Mouse (Mus musculus): Measurements from ENCODE around the gene AI467606. TPM values are rescaled to one million over a fixed set of nuclear protein-coding genes. Genes with fewer than 3 reads are reported as not detected.

Gene AI467606
- polyA plus RNA-seq, 1 experiment: 4.9 TPM

- Histone ChIP-seq H3K4me3 (ENCODE audit: control insufficient read depth, low read depth, low read length) (no peak overlapping the region), H3K27me3 (ENCODE audit: control insufficient read depth, insufficient read depth, low read length) (no peaks in the 10 kb centered on the region), H3K27ac (ENCODE audit: control insufficient read depth, insufficient read depth, low read depth, low read length) (no peak overlapping the region), H3K4me1 (ENCODE audit: control insufficient read depth, insufficient read depth, low read length) (no peaks in the 10 kb centered on the region), H3K36me3 (ENCODE audit: control insufficient read depth, insufficient read depth, low read length) (no peaks in the 10 kb centered on the region)
- TF ChIP-seq CTCF (IDR thresholded peaks at IDR 0.05; ENCODE audit: control insufficient read depth, insufficient read depth, insufficient replicate concordance, low read depth, low read length): no peak
- no peak for TF ChIP-seq POLR2A (IDR thresholded peaks at IDR 0.05; ENCODE audit: control insufficient read depth, low read depth, low read length)
Measured at GRCm38 (mm10) chr7:127136181-127137071, 45.3 kb downstream of the AI467606 start.

GRCm38 (mm10) chr7:127137262-127138017, 46.3 kb downstream of the AI467606 start, which contains the start of gene Spn:
TSS of gene Spn (minus strand) at chr7:127137823.
- Histone ChIP-seq H3K4me3 (ENCODE audit: control insufficient read depth, low read depth, low read length) (no peak within 1 kb of the TSS), H3K36me3 (ENCODE audit: control insufficient read depth, insufficient read depth, low read length) (no peaks in the 10 kb centered on the region), H3K27me3 (ENCODE audit: control insufficient read depth, insufficient read depth, low read length) (no peaks in the 10 kb centered on the region), H3K27ac (ENCODE audit: control insufficient read depth, insufficient read depth, low read depth, low read length) (no peak within 1 kb of the TSS), H3K4me1 (ENCODE audit: control insufficient read depth, insufficient read depth, low read length) (no peaks in the 10 kb centered on the region)
- TF ChIP-seq CTCF (IDR thresholded peaks at IDR 0.05; ENCODE audit: control insufficient read depth, insufficient read depth, insufficient replicate concordance, low read depth, low read length) (no peak), POLR2A (IDR thresholded peaks at IDR 0.05; ENCODE audit: control insufficient read depth, low read depth, low read length) (no peak)

GRCm38 (mm10) chr7:127139100-127139499, 47.9 kb downstream of the AI467606 start:
- no peak overlapping the region for H3K4me3 ChIP-seq (ENCODE audit: control insufficient read depth, low read depth, low read length)
- H3K4me1 ChIP-seq (ENCODE audit: control insufficient read depth, insufficient read depth, low read length): no peaks in the 10 kb centered on the region
- no peaks in the 10 kb centered on the region for H3K27me3 ChIP-seq (ENCODE audit: control insufficient read depth, insufficient read depth, low read length)
- no peaks in the 10 kb centered on the region for H3K36me3 ChIP-seq (ENCODE audit: control insufficient read depth, insufficient read depth, low read length)
- no peak overlapping the region for H3K27ac ChIP-seq (ENCODE audit: control insufficient read depth, insufficient read depth, low read depth, low read length)
- TF ChIP-seq CTCF (IDR thresholded peaks at IDR 0.05; ENCODE audit: control insufficient read depth, insufficient read depth, insufficient replicate concordance, low read depth, low read length): no peak
- no peak for TF ChIP-seq POLR2A (IDR thresholded peaks at IDR 0.05; ENCODE audit: control insufficient read depth, low read depth, low read length)

- Histone ChIP-seq H3K4me3 (ENCODE audit: control insufficient read depth, low read depth, low read length) (no peak overlapping the region), H3K27ac (ENCODE audit: control insufficient read depth, insufficient read depth, low read depth, low read length) (no peak overlapping the region), H3K36me3 (ENCODE audit: control insufficient read depth, insufficient read depth, low read length) (no peaks in the 10 kb centered on the region), H3K4me1 (ENCODE audit: control insufficient read depth, insufficient read depth, low read length) (no peaks in the 10 kb centered on the region), H3K27me3 (ENCODE audit: control insufficient read depth, insufficient read depth, low read length) (no peaks in the 10 kb centered on the region)
- TF ChIP-seq POLR2A (IDR thresholded peaks at IDR 0.05; ENCODE audit: control insufficient read depth, low read depth, low read length): no peak
- no peak for TF ChIP-seq CTCF (IDR thresholded peaks at IDR 0.05; ENCODE audit: control insufficient read depth, insufficient read depth, insufficient replicate concordance, low read depth, low read length)
Measured at GRCm38 (mm10) chr7:127139562-127139961, 48.4 kb downstream of the AI467606 start.

- Histone ChIP-seq H3K27me3 (ENCODE audit: control insufficient read depth, insufficient read depth, low read length) (no peaks in the 10 kb centered on the region), H3K4me1 (ENCODE audit: control insufficient read depth, insufficient read depth, low read length) (no peaks in the 10 kb centered on the region), H3K4me3 (ENCODE audit: control insufficient read depth, low read depth, low read length) (no peak overlapping the region), H3K27ac (ENCODE audit: control insufficient read depth, insufficient read depth, low read depth, low read length) (no peak overlapping the region), H3K36me3 (ENCODE audit: control insufficient read depth, insufficient read depth, low read length) (no peaks in the 10 kb centered on the region)
- no peak for TF ChIP-seq POLR2A (IDR thresholded peaks at IDR 0.05; ENCODE audit: control insufficient read depth, low read depth, low read length)
- no peak for TF ChIP-seq CTCF (IDR thresholded peaks at IDR 0.05; ENCODE audit: control insufficient read depth, insufficient read depth, insufficient replicate concordance, low read depth, low read length)
Measured at GRCm38 (mm10) chr7:127140623-127141404, 49.7 kb downstream of the AI467606 start.

- H3K27me3 ChIP-seq (ENCODE audit: control insufficient read depth, insufficient read depth, low read length): no peaks in the 10 kb centered on the region
- no peaks in the 10 kb centered on the region for H3K4me1 ChIP-seq (ENCODE audit: control insufficient read depth, insufficient read depth, low read length)
- H3K4me3 ChIP-seq (ENCODE audit: control insufficient read depth, low read depth, low read length): no peak overlapping the region
- TF ChIP-seq POLR2A (IDR thresholded peaks at IDR 0.05; ENCODE audit: control insufficient read depth, low read depth, low read length) (no peak), CTCF (IDR thresholded peaks at IDR 0.05; ENCODE audit: control insufficient read depth, insufficient read depth, insufficient replicate concordance, low read depth, low read length) (no peak)
- no peak overlapping the region for H3K27ac ChIP-seq (ENCODE audit: control insufficient read depth, insufficient read depth, low read depth, low read length)
- no peaks in the 10 kb centered on the region for H3K36me3 ChIP-seq (ENCODE audit: control insufficient read depth, insufficient read depth, low read length)
Measured at GRCm38 (mm10) chr7:127142214-127142613, 51.1 kb downstream of the AI467606 start.
